Mouse (Mus musculus): ENCODE results near the gene Nfia. TPM values are rescaled to one million over a fixed set of nuclear protein-coding genes. Genes with fewer than 3 reads are reported as not detected.

The Nfia gene
- polyA plus RNA-seq, 1 experiment from 2014 or later, result 51.0 TPM

- H3K27ac ChIP-seq, result no peak overlapping the region
- WGBS, result 86% methylated on average over 5 of the region's 5 CpGs
- no peak overlapping the region for H3K9ac ChIP-seq
- no peaks in the 10 kb centered on the region for H3K4me1 ChIP-seq
- H3K4me2 ChIP-seq (replicated peaks), result no peak overlapping the region
- no peaks in the 10 kb centered on the region for H3K27me3 ChIP-seq
- H3K36me3 ChIP-seq, result no peaks in the 10 kb centered on the region
- H3K9me3 ChIP-seq, result no peaks in the 10 kb centered on the region
- no peak for ATAC-seq (ENCODE audit: insufficient number of reproducible peaks, insufficient read depth, low FRiP score, low TSS enrichment)
- no peak overlapping the region for H3K4me3 ChIP-seq
These were observed 113.7 kb downstream of the Nfia start for GRCm38 (mm10) chr4:97886220-97886619.

- Histone ChIP-seq H3K27ac (no peak overlapping the region), H3K9ac (no peak overlapping the region), H3K27me3 (no peaks in the 10 kb centered on the region), H3K4me2 (replicated peaks) (no peak overlapping the region), H3K4me3 (no peak overlapping the region), H3K4me1 (no peaks in the 10 kb centered on the region), H3K9me3 (no peaks in the 10 kb centered on the region), H3K36me3 (no peaks in the 10 kb centered on the region)
- ATAC-seq (ENCODE audit: insufficient number of reproducible peaks, insufficient read depth, low FRiP score, low TSS enrichment), result no peak
- 87% methylated on average over 1 of the region's 1 CpGs for WGBS
These were observed 114.7 kb downstream of the Nfia start for GRCm38 (mm10) chr4:97887228-97887627.

GRCm38 (mm10) chr4:97891063-97891462 lies 118.5 kb downstream of the Nfia start:
- no peaks in the 10 kb centered on the region for H3K27me3 ChIP-seq
- no peak overlapping the region for H3K4me2 ChIP-seq (replicated peaks)
- H3K9ac ChIP-seq, result no peak overlapping the region
- no peaks in the 10 kb centered on the region for H3K36me3 ChIP-seq
- H3K4me1 ChIP-seq, result no peaks in the 10 kb centered on the region
- no peak overlapping the region for H3K27ac ChIP-seq
- 75% methylated on average over 3 of the region's 3 CpGs for WGBS
- no peaks in the 10 kb centered on the region for H3K9me3 ChIP-seq
- no peak overlapping the region for H3K4me3 ChIP-seq
- ATAC-seq (ENCODE audit: insufficient number of reproducible peaks, insufficient read depth, low FRiP score, low TSS enrichment), result no peak

GRCm38 (mm10) chr4:97891611-97892010 lies 119.1 kb downstream of the Nfia start:
- no peak overlapping the region for H3K4me3 ChIP-seq
- H3K27ac ChIP-seq, result no peak overlapping the region
- WGBS, result 83% methylated on average over 1 of the region's 1 CpGs
- H3K9me3 ChIP-seq, result no peaks in the 10 kb centered on the region
- no peak for ATAC-seq (ENCODE audit: insufficient number of reproducible peaks, insufficient read depth, low FRiP score, low TSS enrichment)
- no peaks in the 10 kb centered on the region for H3K4me1 ChIP-seq
- H3K9ac ChIP-seq, result no peak overlapping the region
- no peaks in the 10 kb centered on the region for H3K27me3 ChIP-seq
- H3K4me2 ChIP-seq (replicated peaks), result no peak overlapping the region
- H3K36me3 ChIP-seq, result no peaks in the 10 kb centered on the region

- Histone ChIP-seq H3K9ac (no peak overlapping the region), H3K4me3 (no peak overlapping the region), H3K4me2 (replicated peaks) (no peak overlapping the region), H3K9me3 (no peaks in the 10 kb centered on the region), H3K4me1 (no peaks in the 10 kb centered on the region), H3K36me3 (no peaks in the 10 kb centered on the region), H3K27ac (no peak overlapping the region), H3K27me3 (no peaks in the 10 kb centered on the region)
- no peak for ATAC-seq (ENCODE audit: insufficient number of reproducible peaks, insufficient read depth, low FRiP score, low TSS enrichment)
- 88% methylated on average over 10 of the region's 10 CpGs for WGBS
These were observed 121.7 kb downstream of the Nfia start for GRCm38 (mm10) chr4:97893915-97894884.

- no peak for ATAC-seq (ENCODE audit: insufficient number of reproducible peaks, insufficient read depth, low FRiP score, low TSS enrichment)
- H3K4me2 ChIP-seq (replicated peaks), result no peak overlapping the region
- no peaks in the 10 kb centered on the region for H3K9me3 ChIP-seq
- no peaks in the 10 kb centered on the region for H3K4me1 ChIP-seq
- no peak overlapping the region for H3K9ac ChIP-seq
- H3K27ac ChIP-seq, result no peak overlapping the region
- H3K4me3 ChIP-seq, result no peak overlapping the region
- H3K36me3 ChIP-seq, result no peaks in the 10 kb centered on the region
- 88% methylated on average over 5 of the region's 5 CpGs for WGBS
- no peaks in the 10 kb centered on the region for H3K27me3 ChIP-seq
These were observed 123.4 kb downstream of the Nfia start for GRCm38 (mm10) chr4:97895940-97896339.

- no peaks in the 10 kb centered on the region for H3K36me3 ChIP-seq
- no peak overlapping the region for H3K4me2 ChIP-seq (replicated peaks)
- no peak for ATAC-seq (ENCODE audit: insufficient number of reproducible peaks, insufficient read depth, low FRiP score, low TSS enrichment)
- no peaks in the 10 kb centered on the region for H3K27me3 ChIP-seq
- H3K9ac ChIP-seq, result no peak overlapping the region
- H3K9me3 ChIP-seq, result no peaks in the 10 kb centered on the region
- peaks cover 3% of the 10 kb centered on the region; the same call in 1 of the 2 replicates for H3K4me1 ChIP-seq
- H3K4me3 ChIP-seq, result no peak overlapping the region
- WGBS, result 84% methylated on average over 12 of the region's 12 CpGs
- H3K27ac ChIP-seq, result no peak overlapping the region
These were observed 127.9 kb downstream of the Nfia start for GRCm38 (mm10) chr4:97900256-97900944.

GRCm38 (mm10) chr4:97905826-97906225 lies 133.3 kb downstream of the Nfia start:
- Histone ChIP-seq H3K27me3 (no peaks in the 10 kb centered on the region), H3K27ac (no peak overlapping the region), H3K4me3 (no peak overlapping the region), H3K9ac (no peak overlapping the region), H3K4me2 (replicated peaks) (no peak overlapping the region), H3K36me3 (no peaks in the 10 kb centered on the region), H3K9me3 (no peaks in the 10 kb centered on the region), H3K4me1 (peaks cover 3% of the 10 kb centered on the region; the same call in 1 of the 2 replicates)
- WGBS, result 34% methylated on average over 4 of the region's 4 CpGs
- no peak for ATAC-seq (ENCODE audit: insufficient number of reproducible peaks, insufficient read depth, low FRiP score, low TSS enrichment)

GRCm38 (mm10) chr4:97908576-97909147 lies 136.1 kb downstream of the Nfia start:
- ATAC-seq (ENCODE audit: insufficient number of reproducible peaks, insufficient read depth, low FRiP score, low TSS enrichment), result no peak
- Histone ChIP-seq H3K4me3 (no peak overlapping the region), H3K27ac (no peak overlapping the region)

GRCm38 (mm10) chr4:97910115-97910776 lies 137.7 kb downstream of the Nfia start:
- WGBS, result 87% methylated on average over 9 of the region's 9 CpGs
- Histone ChIP-seq H3K4me1 (no peaks in the 10 kb centered on the region), H3K27me3 (no peaks in the 10 kb centered on the region), H3K27ac (no peak overlapping the region), H3K4me3 (no peak overlapping the region), H3K36me3 (no peaks in the 10 kb centered on the region), H3K9ac (no peak overlapping the region), H3K4me2 (replicated peaks) (no peak overlapping the region), H3K9me3 (no peaks in the 10 kb centered on the region)
- ATAC-seq (ENCODE audit: insufficient number of reproducible peaks, insufficient read depth, low FRiP score, low TSS enrichment), result no peak

More at GRCm38 (mm10) chr4:97908576-97909147, 136.1 kb downstream of the Nfia start:
- Histone ChIP-seq H3K4me2 (replicated peaks) (no peak overlapping the region), H3K9ac (no peak overlapping the region), H3K36me3 (no peaks in the 10 kb centered on the region), H3K4me1 (peaks cover 3% of the 10 kb centered on the region; the same call in 1 of the 2 replicates), H3K9me3 (no peaks in the 10 kb centered on the region), H3K27me3 (no peaks in the 10 kb centered on the region)
- WGBS, result 82% methylated on average over 4 of the region's 4 CpGs

GRCm38 (mm10) chr4:97910777-97911580 lies 138.4 kb downstream of the Nfia start:
- Histone ChIP-seq H3K9ac (no peak overlapping the region), H3K4me2 (replicated peaks) (no peak overlapping the region), H3K4me1 (no peaks in the 10 kb centered on the region), H3K27ac (no peak overlapping the region), H3K27me3 (no peaks in the 10 kb centered on the region), H3K36me3 (no peaks in the 10 kb centered on the region), H3K9me3 (no peaks in the 10 kb centered on the region), H3K4me3 (no peak overlapping the region)
- 89% methylated on average over 27 of the region's 27 CpGs for WGBS
- no peak for ATAC-seq (ENCODE audit: insufficient number of reproducible peaks, insufficient read depth, low FRiP score, low TSS enrichment)
